ENCODE assay signal across 20 mouse cellular contexts in genomic region chr10:119805082-119805481, GRCm38 (mm10).
DNase-seq lines count a peak whose midpoint lies in the region; ATAC-seq and TF ChIP-seq lines count a peak whose summit lies in the region.
"Had no signal": no experiment of that assay in that cellular context is flagged by ENCODE, and none has a peak within 500 bp of the region (broad histone marks: within the 10 kb centered on the region; RNA-seq: fewer than 3 reads in every experiment).

No protein-coding gene starts in this region.

- no peak for TF ChIP-seq RAD21 in CH12.LX (IDR thresholded peaks at IDR 0.05; ENCODE audit: low read depth, low read length)

- in situ Hi-C loops in CH12.LX (cut with MboI; ENCODE audit: low pct_ligation_motif_present, low pct_unique_long_range_greater_than_20kb, low sequenced_read_pairs), result loop anchor here (10.0 kb wide), 2 partner anchors 50 to 320 kb away; no protein-coding TSS in a partner anchor

- 0 out of 2 replicates have a peak overlapping the region, but pooled peaks have one; percentile 11 for H3K27ac ChIP-seq in forebrain, embryonic 14.5 days (ENCODE audit: low read depth, low read length)
- no peak overlapping the region for H3K27ac ChIP-seq in forebrain, embryonic 15.5 days (replicated peaks)
- H3K27ac ChIP-seq in intestine, embryonic 14.5 days (ENCODE audit: low read depth), result no peak overlapping the region
- no peak overlapping the region for H3K27ac ChIP-seq in intestine, embryonic 16.5 days (ENCODE audit: low read length)
- 0 out of 2 replicates have a peak overlapping the region, but pooled peaks have one; percentile 9 for H3K27ac ChIP-seq in CH12.LX (ENCODE audit: insufficient read depth, low read depth)
- H3K27ac ChIP-seq: embryonic facial prominence, embryonic 10.5 days; embryonic facial prominence, embryonic 12.5 days had no signal

- TF ChIP-seq CTCF in CH12.LX (conservative IDR thresholded peaks at IDR 0.05 in 1 of 2, IDR thresholded peaks at IDR 0.05 in 1 of 2; ENCODE audit: low read depth in 2 of 2, low read length in 2 of 2), result no peak

- ATAC-seq in forebrain, embryonic 14.5 days, result no peak
- ATAC-seq in forebrain, embryonic 15.5 days (replicated peaks), result no peak
- no peak for ATAC-seq in intestine, embryonic 14.5 days (replicated peaks; ENCODE audit: low FRiP score, low TSS enrichment, low read depth)
- ATAC-seq in intestine, embryonic 16.5 days, result no peak
- ATAC-seq: activated CD4-positive, CD25-positive, alpha-beta regulatory T cell, adult 4 months; forebrain, postnatal 0 days; Patski had no signal

- no peaks in the 10 kb centered on the region for H3K27me3 ChIP-seq in forebrain, embryonic 14.5 days (replicated peaks; ENCODE audit: control insufficient read depth, insufficient read depth, low read length)
- no peaks in the 10 kb centered on the region for H3K27me3 ChIP-seq in forebrain, embryonic 15.5 days
- no peaks in the 10 kb centered on the region for H3K27me3 ChIP-seq in intestine, embryonic 14.5 days (replicated peaks; ENCODE audit: control insufficient read depth, insufficient read depth, low read length)
- H3K27me3 ChIP-seq in intestine, embryonic 16.5 days (replicated peaks; ENCODE audit: control insufficient read depth, insufficient read depth, low read length), result no peaks in the 10 kb centered on the region
- H3K27me3 ChIP-seq in CH12.LX (replicated peaks), result no peaks in the 10 kb centered on the region
- H3K27me3 ChIP-seq: embryonic facial prominence, embryonic 12.5 days; Patski had no signal

- no peak overlapping the region for H3K9ac ChIP-seq in forebrain, embryonic 14.5 days (ENCODE audit: low read length)
- H3K9ac ChIP-seq in forebrain, embryonic 15.5 days (replicated peaks), result no peak overlapping the region
- H3K9ac ChIP-seq in intestine, embryonic 14.5 days (ENCODE audit: low read length), result no peak overlapping the region
- H3K9ac ChIP-seq in intestine, embryonic 16.5 days (ENCODE audit: low read depth, low read length), result no peak overlapping the region
- no peak overlapping the region for H3K9ac ChIP-seq in CH12.LX (ENCODE audit: insufficient read depth, low read depth)
- H3K9ac ChIP-seq: embryonic facial prominence, embryonic 12.5 days; forebrain, postnatal 0 days had no signal

- no peaks in the 10 kb centered on the region for H3K36me3 ChIP-seq in forebrain, embryonic 14.5 days (ENCODE audit: control insufficient read depth, insufficient read depth, low read length)
- H3K36me3 ChIP-seq in forebrain, embryonic 15.5 days, result no peaks in the 10 kb centered on the region
- H3K36me3 ChIP-seq in intestine, embryonic 14.5 days (ENCODE audit: control insufficient read depth, insufficient read depth, low read length), result no peaks in the 10 kb centered on the region
- H3K36me3 ChIP-seq in intestine, embryonic 16.5 days (ENCODE audit: control insufficient read depth, insufficient read depth, low read length), result no peaks in the 10 kb centered on the region
- H3K36me3 ChIP-seq in CH12.LX (replicated peaks in 1 of 2; ENCODE audit: control insufficient read depth in 1 of 2, insufficient read depth in 1 of 2, low read length in 1 of 2), result no peaks in the 10 kb centered on the region
- H3K36me3 ChIP-seq: embryonic facial prominence, embryonic 10.5 days; embryonic facial prominence, embryonic 12.5 days; G1E had no signal

- no peaks in the 10 kb centered on the region for H3K4me1 ChIP-seq in forebrain, embryonic 14.5 days (ENCODE audit: control insufficient read depth, insufficient read depth, low read length)
- H3K4me1 ChIP-seq in forebrain, embryonic 15.5 days, result 0 out of 2 replicates have a peak, but pooled peaks cover 4% of the 10 kb centered on the region
- H3K4me1 ChIP-seq in intestine, embryonic 14.5 days (replicated peaks; ENCODE audit: control insufficient read depth, insufficient read depth, low read length), result no peaks in the 10 kb centered on the region
- no peaks in the 10 kb centered on the region for H3K4me1 ChIP-seq in intestine, embryonic 16.5 days (ENCODE audit: control insufficient read depth, insufficient read depth, low read length)
- H3K4me1 ChIP-seq in CH12.LX (ENCODE audit: control insufficient read depth in 1 of 2, insufficient read depth in 2 of 2), result peaks cover 24 to 62% of the 10 kb centered on the region in 2 experiments
- H3K4me1 ChIP-seq: embryonic facial prominence, embryonic 12.5 days had no signal

- no peaks in the 10 kb centered on the region for H3K79me2 ChIP-seq in CH12.LX (replicated peaks; ENCODE audit: control insufficient read depth, extremely low read depth, insufficient read depth, poor library complexity, severe bottlenecking)

- TF ChIP-seq EP300 in CH12.LX (IDR thresholded peaks at IDR 0.05; ENCODE audit: low read length), result peak; percentile 76

- H3K4me2 ChIP-seq in forebrain, embryonic 14.5 days (ENCODE audit: low read length), result no peak overlapping the region
- no peak overlapping the region for H3K4me2 ChIP-seq in forebrain, embryonic 15.5 days (replicated peaks)
- H3K4me2 ChIP-seq in intestine, embryonic 14.5 days (ENCODE audit: low read length), result no peak overlapping the region
- no peak overlapping the region for H3K4me2 ChIP-seq in intestine, embryonic 16.5 days (ENCODE audit: low read depth, low read length)
- peak overlapping the region; percentile 57; the same call in 1 of the 2 replicates for H3K4me2 ChIP-seq in CH12.LX (ENCODE audit: insufficient read depth, low read depth, poor library complexity, severe bottlenecking)
- H3K4me2 ChIP-seq: embryonic facial prominence, embryonic 12.5 days had no signal

- dilution Hi-C loops in CH12.LX (cut with MboI; ENCODE audit: extremely low pct_ligation_motif_present, extremely low pct_unique_long_range_greater_than_20kb, low sequenced_read_pairs), result no loop called here

- no peak for DNase-seq in forebrain, embryonic 14.5 days (ENCODE audit: low spot score)
- DNase-seq in intestine, embryonic 14.5 days (ENCODE audit: low spot score), result peak; percentile 42
- peak; percentile 59 for DNase-seq in CH12.LX (ENCODE audit: extremely low read depth)
- DNase-seq in layer of hippocampus, postnatal 25 days (ENCODE audit: extremely low spot score in 1 of 2, low spot score in 1 of 2), result no peak
- DNase-seq: adrenal gland, adult 8-10 months; adrenal gland, postnatal 14 days; adrenal gland, postnatal 36 days; cerebellum, adult 11-12 months; cerebellum, adult 2 months; cerebellum, adult 9-10 months; cerebellum, postnatal 10 days; cerebellum, postnatal 25 days; forebrain, postnatal 0 days had no signal

- no peaks in the 10 kb centered on the region for H3K9me3 ChIP-seq in forebrain, embryonic 14.5 days (replicated peaks; ENCODE audit: control insufficient read depth, low read length)
- no peaks in the 10 kb centered on the region for H3K9me3 ChIP-seq in forebrain, embryonic 15.5 days
- 0 out of 2 replicates have a peak, but pooled peaks cover 3% of the 10 kb centered on the region for H3K9me3 ChIP-seq in intestine, embryonic 14.5 days (ENCODE audit: control insufficient read depth, low read length)
- no peaks in the 10 kb centered on the region for H3K9me3 ChIP-seq in intestine, embryonic 16.5 days (ENCODE audit: control insufficient read depth, low read length)
- H3K9me3 ChIP-seq in CH12.LX (replicated peaks; ENCODE audit: low read length), result peaks cover 5% of the 10 kb centered on the region
- H3K9me3 ChIP-seq: embryonic facial prominence, embryonic 10.5 days; embryonic facial prominence, embryonic 12.5 days had no signal

- H3K4me3 ChIP-seq in forebrain, embryonic 14.5 days (ENCODE audit: low read depth, low read length), result no peak overlapping the region
- H3K4me3 ChIP-seq in forebrain, embryonic 15.5 days, result no peak overlapping the region
- no peak overlapping the region for H3K4me3 ChIP-seq in intestine, embryonic 14.5 days (ENCODE audit: low read depth, low read length)
- H3K4me3 ChIP-seq in intestine, embryonic 16.5 days (ENCODE audit: low read length), result no peak overlapping the region
- H3K4me3 ChIP-seq in CH12.LX (replicated peaks in 1 of 3; ENCODE audit: low read depth in 2 of 3, low read length in 2 of 3, poor library complexity in 1 of 3), result no peak overlapping the region
- H3K4me3 ChIP-seq: embryonic facial prominence, embryonic 10.5 days; embryonic facial prominence, embryonic 12.5 days had no signal

- 87% methylated on average over 7 of the region's 7 CpGs for WGBS in forebrain, embryonic 14.5 days
- WGBS in forebrain, embryonic 15.5 days, result 85% methylated on average over 7 of the region's 7 CpGs
- 81% methylated on average over 7 of the region's 7 CpGs for WGBS in intestine, embryonic 14.5 days
- 81% methylated on average over 7 of the region's 7 CpGs for WGBS in intestine, embryonic 16.5 days

- TF ChIP-seq POLR2A in CH12.LX (IDR thresholded peaks at IDR 0.05; ENCODE audit: low read depth, low read length), result no peak

TF ChIP-seq in CH12.LX, 34 proteins besides CTCF, POLR2A, EP300 and RAD21:
- TF ChIP-seq ETS1 (conservative IDR thresholded peaks at IDR 0.05; ENCODE audit: low read depth, low read length) (peak; percentile 65), MEF2A (IDR thresholded peaks at IDR 0.05; ENCODE audit: borderline replicate concordance, low read depth, low read length) (peak; percentile 79), MAX (IDR thresholded peaks at IDR 0.05; ENCODE audit: low read length) (no peak), NELFE (IDR thresholded peaks at IDR 0.05; ENCODE audit: low read depth, low read length) (no peak), BHLHE40 (IDR thresholded peaks at IDR 0.05; ENCODE audit: low read depth, low read length) (peak; percentile 40), SIN3A (IDR thresholded peaks at IDR 0.05; ENCODE audit: low read length) (0 out of 2 replicates have a peak, but pooled peaks have one; percentile 55), JUND (conservative IDR thresholded peaks at IDR 0.05; ENCODE audit: low read depth, low read length) (peak; percentile 84), TCF12 (IDR thresholded peaks at IDR 0.05; ENCODE audit: low read depth, low read length) (peak; percentile 11; the same call in 1 of the 2 replicates), IRF4 (IDR thresholded peaks at IDR 0.05; ENCODE audit: low read depth, low read length) (peak; percentile 92), JUN (IDR thresholded peaks at IDR 0.05; ENCODE audit: insufficient read depth, low read depth, low read length) (peak; percentile 65)

Comparison
In these comparisons a context has a peak if more than half of its experiments do, and no peak if none do; other contexts are left out.
1. H3K27ac ChIP-seq: peak in forebrain, embryonic 14.5 days (single experiment) and CH12.LX (single experiment); none in forebrain, embryonic 15.5 days (single experiment), intestine, embryonic 14.5 days (single experiment) and intestine, embryonic 16.5 days (single experiment).
2. DNase-seq: peak in intestine, embryonic 14.5 days (single experiment) and CH12.LX (single experiment); none in forebrain, embryonic 14.5 days (single experiment) and layer of hippocampus, postnatal 25 days (0 of 2).